Mouse (Mus musculus): ENCODE measurements at regions not wholly inside any gene's neighbourhood (a gene's known extent, or its start where the extent isn't known, plus 50 kb on each side); places are given as distances from the start of the nearest gene placed in this dataset.

DNA sequence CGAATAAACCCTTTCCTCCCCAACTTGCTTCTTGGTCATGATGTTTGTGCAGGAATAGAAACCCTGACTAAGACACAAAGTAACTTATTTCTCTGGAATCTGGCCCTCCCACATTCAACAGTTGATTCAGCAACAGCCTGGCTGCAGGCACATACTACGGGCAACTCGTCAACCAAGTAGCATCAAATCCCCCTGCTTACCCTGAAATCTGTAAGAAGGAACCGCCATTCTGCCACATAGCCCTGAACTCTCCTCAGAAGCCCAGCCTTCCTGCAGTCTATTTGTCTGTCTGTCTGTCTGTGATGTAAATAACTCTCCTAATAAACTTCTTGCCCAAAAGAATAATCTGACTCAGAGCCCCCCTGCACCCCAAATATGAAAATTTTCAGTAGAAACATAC is 73.9 kb downstream of the Il12a start:
- Histone ChIP-seq H3K79me2 (ENCODE audit: control insufficient read depth, insufficient read depth) (no peaks in the 10 kb centered on the region), H3K27me3 (ENCODE audit: control insufficient read depth, insufficient read depth, insufficient read length) (no peaks in the 10 kb centered on the region), H3ac (ENCODE audit: control insufficient read depth, insufficient read length, low read depth) (no peak overlapping the region), H3K79me3 (ENCODE audit: low read depth) (no peaks in the 10 kb centered on the region), H3K36me3 (ENCODE audit: control insufficient read depth, insufficient read depth) (no peaks in the 10 kb centered on the region), H3K4me3 (ENCODE audit: insufficient read depth, poor library complexity, severe bottlenecking) (no peak overlapping the region)
- TF ChIP-seq MYOD1 (IDR thresholded peaks at IDR 0.05; ENCODE audit: control insufficient read depth, insufficient read length, low read depth) (no peak), USF1 (IDR thresholded peaks at IDR 0.05; ENCODE audit: low read depth) (no peak), MYOG (IDR thresholded peaks at IDR 0.05; ENCODE audit: control insufficient read depth, extremely low read depth, insufficient read length) (no peak), MAX (IDR thresholded peaks at IDR 0.05) (no peak), CTCF (IDR thresholded peaks at IDR 0.05; ENCODE audit: control insufficient read depth, insufficient read depth, insufficient read length) (no peak), FOSL1 (IDR thresholded peaks at IDR 0.05; ENCODE audit: insufficient read depth, low read length, poor library complexity, severe bottlenecking) (no peak), CEBPB (IDR thresholded peaks at IDR 0.05; ENCODE audit: low read depth) (no peak)

DNA sequence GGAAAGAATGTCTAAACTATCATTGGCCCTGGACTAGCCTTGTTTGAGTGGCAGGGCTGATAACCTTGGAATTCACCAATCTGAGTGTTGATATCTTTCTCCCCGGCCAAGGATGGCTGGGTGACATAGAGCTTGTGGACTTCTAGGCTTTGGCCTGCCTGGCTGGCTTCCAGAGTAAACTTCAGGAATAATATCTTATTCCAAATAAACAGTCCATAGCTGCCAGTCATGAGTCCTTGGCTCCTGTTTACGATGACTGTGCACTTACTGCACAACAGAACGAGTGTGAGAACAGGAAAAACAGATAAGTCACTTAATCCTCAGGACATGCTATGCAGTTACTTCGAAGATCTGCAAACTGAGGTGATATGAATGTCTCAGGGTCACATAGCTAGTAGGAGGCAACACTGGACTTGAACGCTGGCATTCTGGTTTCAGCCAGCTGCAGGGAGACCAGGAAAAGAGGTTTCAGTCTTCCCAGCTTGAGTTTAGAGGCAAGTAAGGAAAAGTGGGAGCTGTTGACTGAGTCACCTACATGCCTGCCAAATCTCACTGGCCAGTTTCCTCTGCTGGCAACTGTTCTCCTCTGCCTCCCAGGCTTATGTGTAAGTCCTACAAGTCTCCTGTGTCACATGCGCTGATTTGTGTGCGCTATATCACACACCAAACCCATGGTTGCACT is 74.6 kb downstream of the Il12a start:
- no peaks in the 10 kb centered on the region for H3K79me3 ChIP-seq (ENCODE audit: low read depth)
- no peak for TF ChIP-seq FOSL1 (IDR thresholded peaks at IDR 0.05; ENCODE audit: insufficient read depth, low read length, poor library complexity, severe bottlenecking)
- TF ChIP-seq CEBPB (IDR thresholded peaks at IDR 0.05; ENCODE audit: low read depth) = no peak
- peak; percentile 58 for TF ChIP-seq USF1 (IDR thresholded peaks at IDR 0.05; ENCODE audit: low read depth)
- TF ChIP-seq CTCF (IDR thresholded peaks at IDR 0.05; ENCODE audit: control insufficient read depth, insufficient read depth, insufficient read length) = no peak
- no peak for TF ChIP-seq MYOG (IDR thresholded peaks at IDR 0.05; ENCODE audit: control insufficient read depth, extremely low read depth, insufficient read length)
- peak; percentile 46 for TF ChIP-seq MAX (IDR thresholded peaks at IDR 0.05)
- TF ChIP-seq MYOD1 (IDR thresholded peaks at IDR 0.05; ENCODE audit: control insufficient read depth, insufficient read length, low read depth) = no peak

DNA sequence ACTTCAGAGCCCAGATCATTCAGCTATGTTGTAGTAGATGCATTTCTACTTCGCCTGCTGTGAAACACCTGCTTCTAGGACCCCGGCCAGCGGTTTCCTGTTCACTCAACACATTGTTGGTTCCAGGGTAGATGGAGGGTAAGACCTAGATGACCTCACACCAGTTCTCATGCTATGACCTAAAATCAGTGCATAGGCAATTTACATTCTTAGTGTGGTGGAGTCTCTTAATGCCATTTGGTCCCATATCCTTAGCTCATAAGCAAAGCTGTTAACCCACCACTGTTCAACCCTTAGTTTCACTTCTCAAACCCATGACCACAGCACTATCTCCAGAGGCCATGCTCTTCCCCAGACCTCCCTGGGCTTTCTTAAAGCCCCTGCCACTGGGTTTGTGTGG is 81.1 kb downstream of the Il12a start:
- H3K36me3 ChIP-seq (ENCODE audit: control insufficient read depth, insufficient read depth) = no peaks in the 10 kb centered on the region
- H3K79me2 ChIP-seq (ENCODE audit: control insufficient read depth, insufficient read depth) = no peaks in the 10 kb centered on the region
- no peaks in the 10 kb centered on the region for H3K79me3 ChIP-seq (ENCODE audit: low read depth)
- no peak overlapping the region for H3K4me3 ChIP-seq (ENCODE audit: insufficient read depth, poor library complexity, severe bottlenecking)
- H3ac ChIP-seq (ENCODE audit: control insufficient read depth, insufficient read length, low read depth) = no peak overlapping the region
- TF ChIP-seq FOSL1 (IDR thresholded peaks at IDR 0.05; ENCODE audit: insufficient read depth, low read length, poor library complexity, severe bottlenecking) (no peak), MAX (IDR thresholded peaks at IDR 0.05) (no peak), MYOD1 (IDR thresholded peaks at IDR 0.05; ENCODE audit: control insufficient read depth, insufficient read length, low read depth) (no peak), CEBPB (IDR thresholded peaks at IDR 0.05; ENCODE audit: low read depth) (no peak), MYOG (IDR thresholded peaks at IDR 0.05; ENCODE audit: control insufficient read depth, extremely low read depth, insufficient read length) (no peak), USF1 (IDR thresholded peaks at IDR 0.05; ENCODE audit: low read depth) (no peak), CTCF (IDR thresholded peaks at IDR 0.05; ENCODE audit: control insufficient read depth, insufficient read depth, insufficient read length) (no peak)
- H3K27me3 ChIP-seq (ENCODE audit: control insufficient read depth, insufficient read depth, insufficient read length) = no peaks in the 10 kb centered on the region

More for the DNA sequence above, 74.6 kb downstream of the Il12a start:
- no peaks in the 10 kb centered on the region for H3K79me2 ChIP-seq (ENCODE audit: control insufficient read depth, insufficient read depth)
- H3K27me3 ChIP-seq (ENCODE audit: control insufficient read depth, insufficient read depth, insufficient read length) = no peaks in the 10 kb centered on the region
- no peaks in the 10 kb centered on the region for H3K36me3 ChIP-seq (ENCODE audit: control insufficient read depth, insufficient read depth)
- no peak overlapping the region for H3ac ChIP-seq (ENCODE audit: control insufficient read depth, insufficient read length, low read depth)
- no peak overlapping the region for H3K4me3 ChIP-seq (ENCODE audit: insufficient read depth, poor library complexity, severe bottlenecking)

DNA sequence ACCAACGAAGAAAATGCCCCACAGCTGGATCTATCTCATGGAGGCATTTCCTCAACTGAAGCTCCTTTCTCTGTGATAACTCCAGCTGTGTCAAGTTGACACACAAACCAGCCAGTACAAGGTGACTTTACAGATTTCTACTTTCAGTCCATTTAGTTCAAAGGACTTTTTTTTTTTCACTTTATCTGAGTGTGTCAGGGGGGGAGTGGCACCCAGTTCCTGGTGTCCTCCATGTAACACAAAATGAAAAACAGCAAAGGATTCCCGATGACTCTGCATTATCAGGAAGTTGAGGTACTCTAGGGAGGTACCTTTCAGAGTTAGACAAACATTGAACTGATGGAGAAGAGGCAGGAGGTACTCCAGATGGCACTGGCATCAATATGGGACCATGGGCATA is 87.4 kb downstream of the Il12a start:
- TF ChIP-seq MYOG (IDR thresholded peaks at IDR 0.05; ENCODE audit: control insufficient read depth, extremely low read depth, insufficient read length) (no peak), MAX (IDR thresholded peaks at IDR 0.05) (no peak), MYOD1 (IDR thresholded peaks at IDR 0.05; ENCODE audit: control insufficient read depth, insufficient read length, low read depth) (no peak)

DNA sequence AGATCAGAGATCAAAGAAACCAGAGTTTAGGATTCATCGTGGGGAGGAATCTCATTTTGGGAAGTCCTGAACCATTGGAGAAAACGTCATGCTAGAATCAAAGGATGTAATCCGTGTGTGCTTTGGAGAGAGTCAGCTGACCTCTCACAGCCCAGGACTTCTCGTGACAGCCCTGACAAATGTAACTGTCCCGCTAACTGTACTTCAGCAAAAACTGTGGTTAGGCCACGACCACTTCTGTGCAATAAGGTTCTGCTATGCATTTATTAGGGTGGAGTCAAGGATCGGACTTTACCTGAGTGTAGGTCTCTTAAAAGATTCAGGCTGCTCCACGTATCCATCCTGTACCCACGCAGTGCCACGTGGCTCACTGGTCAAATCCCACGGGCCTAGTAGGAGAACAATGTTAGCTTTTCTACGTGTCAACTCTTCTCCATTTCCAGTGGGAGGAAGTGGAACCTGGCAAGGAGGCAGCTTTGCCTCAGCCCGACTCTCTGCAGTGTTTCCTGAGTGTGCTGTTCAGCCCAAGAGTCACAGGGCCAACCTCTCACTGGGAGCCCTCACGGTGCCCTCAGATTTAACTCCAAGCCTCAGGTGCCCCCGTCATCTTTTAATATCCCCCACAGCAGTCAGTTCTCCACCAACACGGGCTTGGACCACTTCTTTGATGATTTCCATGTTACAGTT is 88.1 kb downstream of the Il12a start:
- H3K4me3 ChIP-seq (ENCODE audit: insufficient read depth, poor library complexity, severe bottlenecking) = no peak overlapping the region
- TF ChIP-seq MAX (IDR thresholded peaks at IDR 0.05) (no peak), USF1 (IDR thresholded peaks at IDR 0.05; ENCODE audit: low read depth) (no peak), FOSL1 (IDR thresholded peaks at IDR 0.05; ENCODE audit: insufficient read depth, low read length, poor library complexity, severe bottlenecking) (no peak), MYOG (IDR thresholded peaks at IDR 0.05; ENCODE audit: control insufficient read depth, extremely low read depth, insufficient read length) (no peak), CTCF (IDR thresholded peaks at IDR 0.05; ENCODE audit: control insufficient read depth, insufficient read depth, insufficient read length) (no peak), MYOD1 (IDR thresholded peaks at IDR 0.05; ENCODE audit: control insufficient read depth, insufficient read length, low read depth) (no peak), CEBPB (IDR thresholded peaks at IDR 0.05; ENCODE audit: low read depth) (no peak)
- H3K36me3 ChIP-seq (ENCODE audit: control insufficient read depth, insufficient read depth) = no peaks in the 10 kb centered on the region
- H3K79me3 ChIP-seq (ENCODE audit: low read depth) = no peaks in the 10 kb centered on the region
- H3K27me3 ChIP-seq (ENCODE audit: control insufficient read depth, insufficient read depth, insufficient read length) = no peaks in the 10 kb centered on the region
- no peak overlapping the region for H3ac ChIP-seq (ENCODE audit: control insufficient read depth, insufficient read length, low read depth)
- H3K79me2 ChIP-seq (ENCODE audit: control insufficient read depth, insufficient read depth) = no peaks in the 10 kb centered on the region

More for the DNA sequence above, 87.4 kb downstream of the Il12a start:
- Histone ChIP-seq H3K4me3 (ENCODE audit: insufficient read depth, poor library complexity, severe bottlenecking) (no peak overlapping the region), H3K79me2 (ENCODE audit: control insufficient read depth, insufficient read depth) (no peaks in the 10 kb centered on the region), H3K79me3 (ENCODE audit: low read depth) (no peaks in the 10 kb centered on the region), H3K36me3 (ENCODE audit: control insufficient read depth, insufficient read depth) (no peaks in the 10 kb centered on the region), H3K27me3 (ENCODE audit: control insufficient read depth, insufficient read depth, insufficient read length) (no peaks in the 10 kb centered on the region), H3ac (ENCODE audit: control insufficient read depth, insufficient read length, low read depth) (no peak overlapping the region)

Data from C2C12 (cell line).